Mouse (Mus musculus) heart, postnatal 0 days (tissue): ENCODE measurements at regions not wholly inside any gene's neighbourhood (a gene's known extent, or its start where the extent isn't known, plus 50 kb on each side); places are given as distances from the start of the nearest gene placed in this dataset.

Experiments
- CTCF ChIP-seq: IDR thresholded peaks from 2 replicates; pipeline ENCODE4 v1.5.1; 2016; ENCODE audit warnings: antibody characterized with exemption, control low read depth, low read depth
- EP300 ChIP-seq: IDR thresholded peaks from 2 replicates; pipeline ENCODE4 v1.6.1; 2016; ENCODE audit warnings: antibody characterized with exemption, low read depth

DNA sequence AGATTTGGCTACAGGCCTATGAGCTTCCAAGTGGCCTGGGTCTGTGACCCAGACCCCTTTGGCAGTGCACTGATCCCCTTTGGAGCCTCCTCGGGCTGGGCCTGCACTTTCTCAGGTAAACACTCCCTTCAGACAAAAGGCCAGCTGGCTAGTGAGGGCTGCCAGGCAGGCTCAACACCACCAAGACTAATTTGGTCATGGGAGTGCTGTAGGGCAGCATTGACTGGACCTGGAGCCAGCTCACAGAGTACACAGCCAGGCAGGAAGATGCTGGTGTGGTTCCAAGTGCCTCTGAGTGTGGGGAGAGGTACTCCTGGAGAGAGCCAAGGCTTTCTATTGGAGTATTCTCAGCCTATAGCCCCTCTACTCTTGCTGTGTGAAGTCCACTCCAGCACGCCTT is 620.5 kb downstream of the Rnf144a start:
- TF ChIP-seq CTCF (no peak), EP300 (no peak)
